Mouse (Mus musculus): ENCODE data around the gene Bach1.

- TF ChIP-seq POLR2A (IDR thresholded peaks at IDR 0.05; ENCODE audit: insufficient read depth, low read depth, low read length): no peak
- no peak for TF ChIP-seq CTCF (IDR thresholded peaks at IDR 0.05; ENCODE audit: insufficient read depth, low read depth, low read length)
Observed at GRCm38 (mm10) chr16:87708570-87708969, 9.8 kb downstream of the Bach1 start.

Measured in olfactory bulb, adult 2 months (tissue).